Mouse (Mus musculus) spleen, postnatal 4 days (tissue): Measurements from ENCODE around the gene Calhm5.

Source experiments
- DNase-seq, 2 experiments: peaks; one replicate each; pipeline ENCODE4 v3.0.0; 2022; ENCODE audit warnings: low spot score in 2 of 2

Calhm5 gene

GRCm38 (mm10) chr10:34070999-34071492 is 25.3 kb downstream of the Calhm5 start:
- DNase-seq: no peak

- DNase-seq: no peak
Observed at GRCm38 (mm10) chr10:34069606-34070005, 26.7 kb downstream of the Calhm5 start.

- DNase-seq: no peak
Observed at GRCm38 (mm10) chr10:34066591-34066990, 29.7 kb downstream of the Calhm5 start.

GRCm38 (mm10) chr10:34053987-34054386 is 42.3 kb downstream of the Calhm5 start:
- no peak for DNase-seq

GRCm38 (mm10) chr10:34044210-34044609 is 52.1 kb downstream of the Calhm5 start, which contains the start of gene Calhm4:
Gene Calhm4, minus strand, starts transcription at chr10:34044310.
- DNase-seq: no peak
